Mouse (Mus musculus) testis, adult 2 months (tissue): Measurements from ENCODE around the gene Slc2a10. TPM values are rescaled to one million over a fixed set of nuclear protein-coding genes. Genes with fewer than 3 reads are reported as not detected.
"Not testable (repeated sequence)": the region's sequence is repeated elsewhere in the genome, so short reads cannot be mapped to it uniquely, and the experiment has no call there.

Source experiments
- H3K27ac ChIP-seq: fragments of 200-500 bp; 2 replicates; pipeline ENCODE4 v1.5.1; 2012; ENCODE audit warnings: low read depth, low read length; ENCODE audit not compliant: control insufficient read depth, insufficient read depth
- H3K27me3 ChIP-seq: fragments of 200-500 bp; 2 replicates; pipeline ENCODE4 v1.6.1; 2012; ENCODE audit warnings: mild to moderate bottlenecking, low read length, moderate library complexity; ENCODE audit not compliant: control insufficient read depth, insufficient read depth
- H3K36me3 ChIP-seq: fragments of 200-500 bp; 2 replicates; pipeline ENCODE4 v1.6.1; 2012; ENCODE audit warnings: mild to moderate bottlenecking, low read length; ENCODE audit not compliant: control insufficient read depth, insufficient read depth
- H3K4me1 ChIP-seq: fragments of 200-500 bp; 2 replicates; pipeline ENCODE4 v1.6.1; 2012; ENCODE audit warnings: low read length; ENCODE audit not compliant: control insufficient read depth, insufficient read depth
- H3K4me3 ChIP-seq: fragments of 200-500 bp; 2 replicates; pipeline ENCODE4 v1.5.1; 2012; ENCODE audit warnings: low read depth, mild to moderate bottlenecking, low read length, moderate library complexity, mixed read lengths; ENCODE audit not compliant: control insufficient read depth
- CTCF ChIP-seq: fragments of 200-500 bp; IDR thresholded peaks from 2 replicates; pipeline ENCODE4 v1.5.1; 2012; ENCODE audit warnings: low read depth, mild to moderate bottlenecking, inconsistent platforms, low read length, moderate library complexity; ENCODE audit not compliant: control insufficient read depth, insufficient read depth, insufficient replicate concordance
- POLR2A ChIP-seq: fragments of 200-500 bp; IDR thresholded peaks from 2 replicates; pipeline ENCODE4 v1.6.1; 2012; ENCODE audit warnings: low read depth, mild to moderate bottlenecking, inconsistent platforms, low read length, moderate library complexity; ENCODE audit not compliant: control insufficient read depth
- polyA plus RNA-seq: library from polyadenylated mRNA; depleted of rRNA; stranded (reverse); fragments of >200 nt; gene quantifications from 2 replicates; pipeline ENCODE4 v1.2.3, GENCODE M21; 2012

Slc2a10 gene
- polyA plus RNA-seq, 1 experiment, result 0.26 TPM

GRCm38 (mm10) chr2:165547410-165547809 is 43.8 kb downstream of the Slc2a10 start:
- no peak for TF ChIP-seq CTCF
- no peak for TF ChIP-seq POLR2A
- no peaks in the 10 kb centered on the region for H3K27me3 ChIP-seq
- peak overlapping the region; percentile 49 for H3K4me3 ChIP-seq
- H3K36me3 ChIP-seq, result no peaks in the 10 kb centered on the region
- no peaks in the 10 kb centered on the region; the same call in 1 of the 2 replicates for H3K4me1 ChIP-seq
- H3K27ac ChIP-seq, result no peak overlapping the region

GRCm38 (mm10) chr2:165548627-165549026 is 45.0 kb downstream of the Slc2a10 start:
- TF ChIP-seq POLR2A (no peak), CTCF (no peak)
- Histone ChIP-seq H3K27ac (no peak overlapping the region), H3K4me1 (no peaks in the 10 kb centered on the region; the same call in 1 of the 2 replicates), H3K4me3 (no peak overlapping the region), H3K36me3 (no peaks in the 10 kb centered on the region), H3K27me3 (no peaks in the 10 kb centered on the region)

- not testable (repeated sequence) for H3K27me3 ChIP-seq, H3K4me1 ChIP-seq, H3K36me3 ChIP-seq, H3K27ac ChIP-seq, H3K4me3 ChIP-seq
Measured at GRCm38 (mm10) chr2:165550410-165550809, 46.8 kb downstream of the Slc2a10 start.

GRCm38 (mm10) chr2:165554066-165554465 is 50.5 kb downstream of the Slc2a10 start:
- no peak for TF ChIP-seq POLR2A
- TF ChIP-seq CTCF, result no peak
- H3K27me3 ChIP-seq, result no peaks in the 10 kb centered on the region
- H3K27ac ChIP-seq, result no peak overlapping the region

GRCm38 (mm10) chr2:165557278-165557677 is 53.7 kb downstream of the Slc2a10 start:
- TF ChIP-seq POLR2A (no peak), CTCF (no peak)
- H3K36me3 ChIP-seq, result no peaks in the 10 kb centered on the region
- H3K27me3 ChIP-seq, result no peaks in the 10 kb centered on the region
- no peak overlapping the region for H3K27ac ChIP-seq
- no peak overlapping the region for H3K4me3 ChIP-seq
- no peaks in the 10 kb centered on the region for H3K4me1 ChIP-seq

More at GRCm38 (mm10) chr2:165554066-165554465, 50.5 kb downstream of the Slc2a10 start:
- Histone ChIP-seq H3K4me1 (no peaks in the 10 kb centered on the region), H3K36me3 (no peaks in the 10 kb centered on the region), H3K4me3 (no peak overlapping the region)

- no peak overlapping the region for H3K4me3 ChIP-seq
- H3K36me3 ChIP-seq, result no peaks in the 10 kb centered on the region
- no peaks in the 10 kb centered on the region for H3K27me3 ChIP-seq
- peaks cover 6% of the 10 kb centered on the region for H3K4me1 ChIP-seq
- no peak overlapping the region for H3K27ac ChIP-seq
- no peak for TF ChIP-seq CTCF
- no peak for TF ChIP-seq POLR2A
Measured at GRCm38 (mm10) chr2:165558916-165559315, 55.3 kb downstream of the Slc2a10 start.

GRCm38 (mm10) chr2:165559506-165560235 is 56.1 kb downstream of the Slc2a10 start:
- no peak for TF ChIP-seq POLR2A
- no peak for TF ChIP-seq CTCF
- Histone ChIP-seq H3K27me3 (no peaks in the 10 kb centered on the region), H3K4me3 (no peak overlapping the region), H3K4me1 (peaks cover 6% of the 10 kb centered on the region), H3K36me3 (no peaks in the 10 kb centered on the region), H3K27ac (no peak overlapping the region)

- no peak overlapping the region for H3K4me3 ChIP-seq
- no peaks in the 10 kb centered on the region for H3K27me3 ChIP-seq
- H3K4me1 ChIP-seq, result peaks cover 6% of the 10 kb centered on the region
- no peaks in the 10 kb centered on the region for H3K36me3 ChIP-seq
- no peak overlapping the region for H3K27ac ChIP-seq
- TF ChIP-seq CTCF (no peak), POLR2A (no peak)
Measured at GRCm38 (mm10) chr2:165561861-165562260, 58.3 kb downstream of the Slc2a10 start.
